Mouse (Mus musculus): Measurements from ENCODE around the gene Dennd1a.

DNA sequence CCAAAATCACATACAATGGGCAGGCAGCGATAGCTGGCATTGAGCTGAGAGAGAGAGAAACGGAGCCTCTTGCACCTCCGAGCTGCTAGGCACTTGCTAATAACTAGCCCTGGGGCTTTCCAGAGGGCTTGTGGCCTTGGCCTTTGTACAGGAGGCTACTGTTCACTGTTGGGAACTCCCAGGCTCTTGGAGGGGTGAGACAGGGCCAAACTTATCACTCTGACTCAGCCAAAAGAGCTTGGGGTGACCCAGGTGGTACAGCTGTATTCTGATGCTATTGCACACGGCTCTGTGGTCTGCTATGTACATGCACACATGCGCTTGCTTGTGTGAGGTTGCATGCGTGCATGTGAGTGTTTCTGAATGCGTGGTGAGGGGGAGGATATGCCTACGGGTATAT is 517.4 kb downstream of the Dennd1a start:
- TF ChIP-seq POLR2A (IDR thresholded peaks at IDR 0.05; ENCODE audit: insufficient read depth, low read length): no peak
- no peak for TF ChIP-seq CTCF (IDR thresholded peaks at IDR 0.05; ENCODE audit: low read depth, low read length)

Measured in ES-Bruce4 (cell line).